Mouse (Mus musculus) common myeloid progenitor, adult 5-6 weeks (primary cell): Measurements from ENCODE around the gene Hipk2. TPM values are rescaled to one million over a fixed set of nuclear protein-coding genes. Genes with fewer than 3 reads are reported as not detected.

Experiments used
- ATAC-seq: replicated peaks from 2 replicates; pipeline ENCODE4 v1.8.0; 2016; ENCODE audit warnings: low read depth, mild to moderate bottlenecking, moderate TSS enrichment, inconsistent platforms; ENCODE audit not compliant: poor library complexity, severe bottlenecking
- total RNA-seq: library from RNA; stranded (forward); fragments of 200-1000, 187-1606 nt; gene quantifications from 2 replicates; pipeline ENCODE4 v1.2.3, GENCODE M21; 2017

Gene Hipk2
- total RNA-seq, 1 experiment from 2014 or later = 16.4 TPM

GRCm38 (mm10) chr6:38908401-38908800, 32.4 kb upstream of the Hipk2 start:
- no peak for ATAC-seq

- no peak for ATAC-seq
Measured at GRCm38 (mm10) chr6:38906005-38906404, 30.0 kb upstream of the Hipk2 start.

- no peak for ATAC-seq
Measured at GRCm38 (mm10) chr6:38902820-38903439, 27.0 kb upstream of the Hipk2 start.

- ATAC-seq = peak; percentile 31; the same call in 1 of the 2 replicates
Measured at GRCm38 (mm10) chr6:38901636-38902035, 25.7 kb upstream of the Hipk2 start.

DNA sequence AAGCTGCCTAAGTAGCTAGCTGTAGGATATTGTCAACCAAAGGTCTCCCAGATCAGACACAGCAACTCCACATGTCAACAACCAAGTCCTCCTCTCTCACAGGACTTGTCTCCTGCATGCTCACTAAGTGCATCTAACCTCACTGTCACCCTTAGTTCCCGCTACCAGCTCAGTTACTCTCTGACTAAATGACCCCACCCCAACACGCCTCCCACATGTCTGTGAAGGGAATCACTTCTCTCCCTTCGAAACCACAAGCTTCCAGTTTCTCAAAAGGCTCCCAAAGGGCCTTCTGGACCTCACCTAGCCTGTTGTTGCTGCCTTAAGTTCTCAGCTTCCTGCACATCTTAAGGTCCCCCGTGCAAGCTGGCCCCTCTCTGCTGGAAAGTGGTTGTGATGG, 25.2 kb upstream of the Hipk2 start:
- 0 out of 2 replicates have a peak, but pooled peaks have one; percentile 20 for ATAC-seq

DNA sequence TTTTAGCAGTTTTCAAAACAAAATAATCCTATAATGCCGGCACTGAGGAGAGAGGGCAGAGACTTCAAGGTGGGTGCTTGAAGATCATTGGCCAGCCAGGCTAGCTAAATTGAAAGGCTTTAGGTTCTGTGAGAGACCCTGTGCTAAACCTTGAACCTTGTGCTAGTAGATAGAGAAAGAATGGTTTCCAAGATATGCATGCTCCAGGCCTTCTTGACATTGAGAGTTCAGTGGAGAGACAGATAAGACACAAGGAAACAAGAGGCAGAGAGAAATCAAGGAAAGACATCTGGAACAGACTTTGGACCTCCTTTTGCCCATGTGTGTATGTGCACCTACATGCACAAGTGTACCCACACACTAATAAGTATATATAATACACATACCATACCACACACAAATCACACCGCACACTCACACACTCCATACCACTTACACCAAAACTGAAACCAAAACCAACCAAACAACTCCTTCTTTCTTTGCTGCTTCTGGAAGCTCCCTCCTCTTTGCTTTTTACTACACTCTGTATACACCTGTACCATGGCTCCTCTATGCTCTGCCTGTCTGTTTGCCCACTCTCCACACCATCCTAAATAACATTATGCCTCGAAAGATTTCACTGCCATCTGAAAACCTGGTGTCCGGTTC, 24.6 kb upstream of the Hipk2 start:
- ATAC-seq = peak; percentile 52

DNA sequence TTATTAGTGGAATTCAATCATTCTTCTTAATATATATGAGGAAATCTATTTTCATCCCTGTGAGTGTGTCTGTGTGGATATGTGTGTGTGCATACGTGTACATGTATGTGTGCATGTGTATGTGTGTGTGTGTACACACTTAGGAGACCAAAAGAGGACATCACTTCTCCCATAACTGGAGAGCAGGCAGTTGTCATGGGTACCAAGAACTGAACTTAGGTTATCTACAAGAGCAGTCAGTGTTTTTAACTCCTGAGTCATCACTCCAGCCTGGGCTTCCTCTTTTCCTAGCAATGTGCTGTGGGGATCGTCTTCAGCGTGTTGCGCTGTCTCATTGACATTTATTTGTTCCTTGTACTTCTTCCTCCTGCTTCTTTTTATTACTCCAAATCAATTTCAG, 24.1 kb upstream of the Hipk2 start:
- peak; percentile 92 for ATAC-seq

DNA sequence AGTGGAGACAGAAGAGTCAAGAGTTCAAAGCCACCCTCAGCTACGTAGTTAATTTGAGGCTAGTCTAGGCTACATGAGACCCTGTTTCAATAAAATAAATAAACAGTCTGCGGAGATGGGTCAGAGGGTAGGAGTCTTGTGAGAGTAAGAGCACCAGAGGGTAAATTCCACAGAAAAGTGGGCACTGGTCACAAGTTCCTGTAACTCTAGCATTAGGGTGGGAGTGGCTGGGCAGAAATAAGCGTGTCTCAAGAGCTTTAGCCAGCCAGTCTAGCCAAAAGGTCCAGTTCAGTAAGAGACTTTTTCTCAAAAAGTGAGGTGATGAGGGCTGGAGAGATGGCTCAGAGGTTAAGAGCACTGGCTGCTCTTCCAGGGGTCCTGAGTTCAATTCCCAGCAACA, 17.6 kb upstream of the Hipk2 start:
- no peak for ATAC-seq

- peak; percentile 74 for ATAC-seq
Measured at GRCm38 (mm10) chr6:38892017-38892416, 16.1 kb upstream of the Hipk2 start.

DNA sequence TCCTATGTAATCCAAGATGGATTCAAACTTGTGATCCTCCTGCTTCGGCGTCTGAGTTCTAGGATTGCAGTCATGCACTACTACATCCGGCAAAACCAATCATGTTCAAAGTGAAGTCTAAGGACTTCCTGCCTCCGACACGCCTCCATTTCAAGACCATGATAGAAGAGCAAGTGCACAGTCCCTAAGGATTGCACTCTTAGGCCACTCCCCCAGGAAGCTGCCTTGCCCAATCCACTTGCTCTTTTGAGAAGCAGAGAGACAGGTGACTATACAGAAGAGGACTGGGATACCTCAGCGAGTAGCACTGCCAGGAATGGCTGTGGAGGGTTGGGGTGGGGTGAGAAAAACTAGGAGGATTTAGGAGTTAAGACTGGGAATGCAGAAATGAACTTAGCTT, 13.2 kb upstream of the Hipk2 start:
- ATAC-seq = no peak

GRCm38 (mm10) chr6:38887436-38887835, 11.5 kb upstream of the Hipk2 start:
- ATAC-seq = no peak

DNA sequence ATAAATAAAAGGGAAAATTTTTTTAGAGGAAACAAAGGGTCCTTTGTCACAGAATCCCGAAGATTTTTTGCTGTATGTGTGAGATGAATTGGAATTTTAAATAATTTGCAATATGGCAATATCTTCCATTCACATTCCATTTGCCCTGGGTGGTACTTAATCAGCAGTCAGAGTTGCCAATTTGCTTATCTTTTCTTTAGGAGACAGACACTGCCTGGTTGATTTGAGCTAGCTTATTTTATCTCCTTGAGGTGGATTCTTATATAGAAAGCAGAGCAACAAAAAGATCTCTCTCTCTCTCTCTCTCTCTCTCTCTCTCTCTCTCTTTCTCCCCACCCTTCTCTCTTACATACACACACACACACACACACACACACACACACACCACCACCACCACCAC, 9.2 kb upstream of the Hipk2 start:
- ATAC-seq = no peak

- ATAC-seq = no peak
Measured at GRCm38 (mm10) chr6:38884482-38884881, 8.5 kb upstream of the Hipk2 start.

- peak; percentile 79 for ATAC-seq
Measured at GRCm38 (mm10) chr6:38882728-38883171, 6.8 kb upstream of the Hipk2 start.

GRCm38 (mm10) chr6:38881975-38882374, 6.0 kb upstream of the Hipk2 start:
- peak; percentile 54 for ATAC-seq

DNA sequence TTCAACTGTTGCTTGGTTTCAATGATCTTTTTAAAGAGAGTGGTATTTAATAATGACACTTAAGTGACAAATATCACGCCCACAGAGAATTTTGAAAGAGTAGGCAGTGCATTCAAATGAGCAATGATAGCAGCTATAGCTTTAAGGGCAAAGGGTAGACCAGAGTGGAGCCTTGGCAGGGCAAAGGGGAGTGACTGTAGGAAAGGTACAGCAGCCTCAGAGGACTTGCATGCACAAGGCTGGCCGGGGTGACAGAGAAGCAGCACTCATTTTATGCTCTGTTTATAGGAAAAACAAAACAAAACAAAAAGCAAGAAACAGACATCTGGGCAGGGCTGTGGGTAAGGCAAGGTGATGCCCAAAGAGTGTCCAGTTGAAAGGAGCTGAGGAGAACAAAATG, 5.5 kb upstream of the Hipk2 start:
- ATAC-seq = no peak

GRCm38 (mm10) chr6:38877674-38878073, 1.7 kb upstream of the Hipk2 start:
- ATAC-seq = no peak

GRCm38 (mm10) chr6:38875258-38876070, 501 bp downstream of the Hipk2 start, which contains the start of gene Tbxas1:
TSS of gene Tbxas1 (plus strand) at chr6:38875404.
- ATAC-seq = no peak

- ATAC-seq = no peak
Measured at GRCm38 (mm10) chr6:38874565-38875257, 1.3 kb downstream of the Hipk2 start.

DNA sequence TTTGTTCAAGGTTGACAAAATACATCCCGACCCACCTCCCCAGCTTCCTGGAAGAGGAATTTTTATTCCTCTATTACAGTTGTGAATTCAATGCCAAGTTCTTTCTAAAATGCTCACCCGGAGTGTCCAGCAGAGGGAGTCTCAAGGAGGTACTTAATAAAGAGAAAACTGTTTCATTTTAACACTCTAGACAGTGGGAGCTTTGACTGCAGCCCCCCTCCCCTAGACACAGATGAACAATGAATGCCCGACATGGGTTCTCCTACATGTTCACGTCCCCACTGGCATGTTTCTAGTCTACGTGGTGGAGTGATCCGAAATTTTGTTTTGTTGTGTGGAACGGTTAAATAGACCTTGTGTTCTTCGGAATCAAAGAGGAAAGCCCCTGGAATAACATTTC, 1.9 kb downstream of the Hipk2 start:
- ATAC-seq = peak; percentile 43; the same call in 1 of the 2 replicates
